Mouse (Mus musculus) bone marrow macrophage, adult 2 months (primary cell): ENCODE measurements around the gene Mknk2.

Source experiments
- CTCF ChIP-seq: IDR thresholded peaks from 2 replicates; pipeline ENCODE4 v1.5.1; 2012; ENCODE audit warnings: low read depth, mild to moderate bottlenecking, low read length, moderate library complexity
- POLR2A ChIP-seq: IDR thresholded peaks from 2 replicates; pipeline ENCODE4 v1.6.1; 2012; ENCODE audit warnings: mild to moderate bottlenecking, low read depth, low read length, borderline replicate concordance

DNA sequence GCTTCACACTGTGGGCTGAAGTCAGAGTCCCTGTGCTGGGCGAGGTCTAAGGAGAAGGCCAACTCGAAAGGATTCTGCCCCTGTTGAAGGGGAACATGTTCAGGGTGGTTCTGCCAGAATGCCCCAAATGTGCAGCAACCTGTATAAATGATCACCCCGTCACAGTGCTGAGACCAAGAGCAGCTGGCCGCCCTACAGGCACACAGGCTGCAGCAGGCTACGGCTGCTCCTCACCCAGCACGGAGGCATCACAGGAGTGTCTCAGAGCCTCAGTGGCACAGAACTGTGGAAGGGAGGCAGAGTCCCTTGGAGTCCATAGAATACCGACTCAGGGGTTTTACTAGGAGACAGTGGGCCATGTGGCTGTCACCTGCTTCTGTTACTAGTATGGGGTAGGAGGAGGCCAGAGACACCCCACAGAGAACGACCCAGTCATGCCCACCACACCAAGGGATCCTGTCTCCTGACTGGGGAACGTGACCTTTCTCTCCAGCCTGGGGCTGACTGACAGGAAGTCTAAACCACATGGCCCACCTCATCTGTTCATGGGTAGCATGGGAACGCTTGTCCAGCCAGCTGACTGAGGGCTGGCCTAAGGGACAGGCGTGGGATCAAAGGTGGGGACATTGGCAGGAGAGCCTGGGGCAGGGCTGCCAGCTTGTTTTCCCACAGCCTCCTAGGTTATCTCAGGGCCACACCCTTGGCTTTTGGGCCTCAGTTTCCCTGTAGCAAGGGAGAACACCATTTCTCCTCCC, 5.8 kb downstream of the Mknk2 start:
- TF ChIP-seq CTCF = no peak
- TF ChIP-seq POLR2A = no peak
